Mouse (Mus musculus): Measurements from ENCODE around the gene Svs3a. TPM values are rescaled to one million over a fixed set of nuclear protein-coding genes. Genes with fewer than 3 reads are reported as not detected.

Svs3a gene
- not detected in 2 replicates for polyA plus RNA-seq (2012; rRNA removed)

GRCm38 (mm10) chr2:164288968-164289367, at the start of gene Svs3a:
Gene Svs3a, plus strand, starts transcription at chr2:164289268.

DNA sequence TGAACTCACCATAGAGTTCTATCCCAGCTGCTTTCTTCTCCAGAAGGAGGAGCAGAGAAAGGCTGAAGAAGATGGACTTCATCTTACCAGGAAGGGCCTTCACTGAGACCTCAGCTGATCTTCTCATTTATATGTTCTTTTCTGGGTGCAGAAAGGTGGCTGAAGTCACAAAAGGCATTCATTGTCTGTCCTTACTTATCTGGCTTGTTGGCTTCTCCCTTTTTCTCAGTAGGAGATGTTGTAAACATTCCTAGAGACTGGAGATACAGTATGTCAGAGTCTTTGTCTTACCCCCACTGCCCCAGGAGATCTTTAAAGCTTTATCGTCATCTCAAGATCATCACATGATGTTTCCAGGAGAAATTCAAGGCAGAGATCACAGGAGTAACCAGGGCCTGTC, 32.5 kb upstream of the Svs3a start, which contains the start of gene Svs3b:
Gene Svs3b, minus strand, starts transcription at position 101 of the 400 bp plus-strand sequence.

GRCm38 (mm10) chr2:164278359-164278758, 10.7 kb upstream of the Svs3a start, which contains the start of gene Svs4:
Gene Svs4, minus strand, starts transcription at chr2:164278459.

DNA sequence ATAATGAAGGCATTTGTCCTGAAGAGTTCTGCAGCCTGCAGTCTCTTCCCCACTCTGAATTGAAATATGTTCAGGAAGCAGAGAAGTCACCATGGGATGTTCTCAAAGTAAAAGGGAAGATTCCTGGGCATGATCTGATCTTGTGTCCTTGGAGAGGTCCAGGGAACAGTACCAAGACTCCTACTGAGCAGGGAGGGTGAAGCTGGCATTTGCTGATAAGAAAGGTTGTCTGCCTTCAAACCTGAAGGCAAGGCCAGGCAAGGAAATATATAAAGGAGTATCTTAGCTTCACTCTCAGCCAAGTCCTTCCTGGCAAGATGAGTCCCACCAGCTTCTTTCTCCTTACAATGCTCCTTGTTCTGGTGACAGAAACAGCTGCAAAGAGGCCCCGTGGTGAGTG, 27.4 kb downstream of the Svs3a start, which contains the start of gene Svs6:
Gene Svs6, plus strand, starts transcription at position 301 of the 400 bp plus-strand sequence.

GRCm38 (mm10) chr2:164332440-164332839, 43.4 kb downstream of the Svs3a start, which contains the start of gene Svs5:
Gene Svs5, plus strand, starts transcription at chr2:164332740.

Other genes with a start within 250 kb of the Svs3a start
- 11.8 and 14.4 TPM in 2 replicates for gene Stk4, start 218.9 kb upstream of the Svs3a start, polyA plus RNA-seq (2012; rRNA removed)
- gene Tomm34, start 218.1 kb upstream of the Svs3a start, polyA plus RNA-seq (2012; rRNA removed), result 59.8 and 64.6 TPM in 2 replicates
- gene Kcns1, start 118.2 kb upstream of the Svs3a start, polyA plus RNA-seq (2012; rRNA removed), result 0.33 and 0.40 TPM in 2 replicates
- not detected in 2 replicates for gene Wfdc5, start 106.5 kb upstream of the Svs3a start, polyA plus RNA-seq (2012; rRNA removed)
- gene Wfdc12, start 98.7 kb upstream of the Svs3a start, polyA plus RNA-seq (2012; rRNA removed), result 0.60 TPM in 1 of 2 replicates, not detected in the other
- not detected in 2 replicates for gene Wfdc15a, start 89.1 kb upstream of the Svs3a start, polyA plus RNA-seq (2012; rRNA removed)
- gene Wfdc15b, start 67.6 kb upstream of the Svs3a start, polyA plus RNA-seq (2012; rRNA removed), result 8.0 and 12.6 TPM in 2 replicates
- gene Svs2, start 50.8 kb upstream of the Svs3a start, polyA plus RNA-seq (2012; rRNA removed), result not detected in 2 replicates
- not detected in 2 replicates for gene Svs3b, start 32.6 kb upstream of the Svs3a start, polyA plus RNA-seq (2012; rRNA removed)
- not detected in 2 replicates for gene Svs4, start 10.8 kb upstream of the Svs3a start, polyA plus RNA-seq (2012; rRNA removed)
- not detected in 2 replicates for gene Svs6, start 27.5 kb downstream of the Svs3a start, polyA plus RNA-seq (2012; rRNA removed)
- 0.37 TPM in 1 of 2 replicates, not detected in the other for gene Svs5, start 43.5 kb downstream of the Svs3a start, polyA plus RNA-seq (2012; rRNA removed)
- 13.5 and 15.4 TPM in 2 replicates for gene Slpi, start 99.8 kb downstream of the Svs3a start, polyA plus RNA-seq (2012; rRNA removed)
- 0.08 TPM in 1 of 2 replicates, not detected in the other for gene Rbpjl, start 113.9 kb downstream of the Svs3a start, polyA plus RNA-seq (2012; rRNA removed)
- 0.45 and 0.52 TPM in 2 replicates for gene Matn4, start 115.9 kb downstream of the Svs3a start, polyA plus RNA-seq (2012; rRNA removed)
- 58.9 and 68.8 TPM in 2 replicates for gene Sdc4, start 154.6 kb downstream of the Svs3a start, polyA plus RNA-seq (2012; rRNA removed)
- 190 and 302 TPM in 2 replicates for gene Sys1, start 167.7 kb downstream of the Svs3a start, polyA plus RNA-seq (2012; rRNA removed)
- gene Gm20458, start 171.7 kb downstream of the Svs3a start, polyA plus RNA-seq (2012; rRNA removed), result 92.2 and 115 TPM in 2 replicates
- gene Trp53tg5, start 184.5 kb downstream of the Svs3a start, polyA plus RNA-seq (2012; rRNA removed), result not detected in 2 replicates
- 82.7 and 94.8 TPM in 2 replicates for gene Dbndd2, start 196.8 kb downstream of the Svs3a start, polyA plus RNA-seq (2012; rRNA removed)
- 211 and 273 TPM in 2 replicates for gene Pigt, start 208.3 kb downstream of the Svs3a start, polyA plus RNA-seq (2012; rRNA removed)

All from ovary, adult 2 months (tissue).